Mouse (Mus musculus): Measurements from ENCODE around the gene Cfap57. TPM values are rescaled to one million over a fixed set of nuclear protein-coding genes. Genes with fewer than 3 reads are reported as not detected.

Gene Cfap57
- polyA plus RNA-seq, 1 experiment from 2014 or later: 0.25 TPM

DNA sequence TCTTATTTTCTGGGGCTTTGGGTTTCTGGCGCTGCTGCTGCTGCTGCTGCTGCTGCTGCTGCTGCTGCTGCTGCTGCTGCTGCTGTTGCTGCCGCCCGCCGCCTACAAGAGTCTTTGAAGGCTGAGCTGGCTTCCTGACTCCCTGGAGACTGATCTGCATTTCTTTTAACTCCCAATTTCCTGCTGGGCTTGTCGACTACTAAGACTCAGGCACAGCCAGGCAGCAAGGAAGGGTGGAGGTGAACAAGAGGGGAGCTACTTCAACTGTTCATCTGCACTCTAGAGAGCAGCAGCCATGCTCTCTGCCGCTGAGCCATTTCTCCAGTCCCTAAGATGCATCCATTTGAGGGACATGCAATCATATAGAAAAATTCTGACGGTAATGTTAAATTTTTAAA is 30.8 kb downstream of the Cfap57 start:
- no peaks in the 10 kb centered on the region for H3K9me3 ChIP-seq (replicated peaks)
- no peak for ATAC-seq (replicated peaks; ENCODE audit: insufficient number of reproducible peaks, insufficient read depth, low FRiP score, low read depth)
- no peaks in the 10 kb centered on the region for H3K36me3 ChIP-seq
- H3K9ac ChIP-seq: no peak overlapping the region
- WGBS: 6% methylated on average over 7 of the region's 7 CpGs
- H3K27ac ChIP-seq: no peak overlapping the region
- no peaks in the 10 kb centered on the region for H3K4me1 ChIP-seq (replicated peaks)
- H3K4me2 ChIP-seq: no peak overlapping the region
- no peaks in the 10 kb centered on the region; the same call in 1 of the 2 replicates for H3K27me3 ChIP-seq
- H3K4me3 ChIP-seq: no peak overlapping the region

DNA sequence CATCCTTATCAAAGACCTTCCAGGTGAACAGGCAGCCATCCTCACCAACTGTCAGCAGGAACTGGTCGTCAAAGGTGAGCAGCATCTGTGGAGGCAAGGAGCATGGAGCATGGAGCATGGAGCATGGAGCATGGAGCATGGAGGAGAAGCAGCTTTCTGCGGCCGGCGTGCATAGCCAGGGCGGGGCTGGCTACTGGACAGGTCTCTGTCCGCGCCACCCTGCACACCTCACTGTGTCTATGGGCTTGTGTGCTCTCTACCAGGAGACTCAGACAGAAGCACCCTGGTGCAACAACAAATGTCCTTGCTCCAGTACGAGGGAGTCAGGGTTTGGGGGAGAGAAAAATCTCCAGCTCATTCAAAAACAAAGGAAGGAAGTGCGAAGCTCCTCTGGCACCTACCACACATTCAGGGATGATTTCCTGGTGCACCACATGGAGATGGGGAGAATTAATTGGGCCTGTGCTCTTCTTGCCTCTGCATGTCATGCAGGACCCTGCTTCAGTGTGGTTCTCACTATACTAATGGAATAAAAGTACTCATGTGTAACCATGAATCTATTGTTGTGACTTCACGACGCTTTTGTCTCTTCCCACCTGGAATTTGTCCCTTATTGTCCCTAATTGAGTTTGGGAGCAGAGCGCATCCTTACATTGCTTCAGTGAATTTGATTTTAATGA is 31.4 kb downstream of the Cfap57 start:
- Histone ChIP-seq H3K4me1 (replicated peaks) (no peaks in the 10 kb centered on the region), H3K4me2 (no peak overlapping the region), H3K36me3 (no peaks in the 10 kb centered on the region), H3K9ac (no peak overlapping the region), H3K27ac (no peak overlapping the region), H3K27me3 (no peaks in the 10 kb centered on the region; the same call in 1 of the 2 replicates), H3K9me3 (replicated peaks) (no peaks in the 10 kb centered on the region), H3K4me3 (no peak overlapping the region)
- ATAC-seq (replicated peaks; ENCODE audit: insufficient number of reproducible peaks, insufficient read depth, low FRiP score, low read depth): no peak
- WGBS: 57% methylated on average over 12 of the region's 12 CpGs

DNA sequence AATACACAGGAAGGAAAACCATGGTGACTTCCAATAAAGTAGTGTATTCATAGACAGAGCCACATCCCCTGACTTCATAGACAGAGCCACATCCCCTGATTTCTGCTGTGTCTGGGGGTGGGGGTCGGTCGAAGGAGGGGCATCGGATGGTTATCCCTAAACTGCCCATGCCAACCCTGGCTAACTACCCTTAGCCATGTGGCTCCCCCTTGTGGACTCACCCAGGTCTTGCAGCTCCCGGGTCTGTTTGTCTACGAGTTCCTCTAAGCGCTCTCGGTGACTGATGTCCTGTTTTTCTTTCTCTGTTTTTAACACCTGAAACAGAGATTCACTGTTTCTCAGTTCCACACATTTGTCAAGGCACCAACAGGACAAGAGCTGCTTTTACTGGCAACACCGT is 37.9 kb downstream of the Cfap57 start:
- no peaks in the 10 kb centered on the region for H3K36me3 ChIP-seq
- no peak for ATAC-seq (replicated peaks; ENCODE audit: insufficient number of reproducible peaks, insufficient read depth, low FRiP score, low read depth)
- 89% methylated on average over 8 of the region's 8 CpGs for WGBS
- peaks cover 17% of the 10 kb centered on the region for H3K27me3 ChIP-seq
- no peak overlapping the region for H3K9ac ChIP-seq
- H3K4me1 ChIP-seq (replicated peaks): no peaks in the 10 kb centered on the region
- no peak overlapping the region for H3K4me3 ChIP-seq
- no peaks in the 10 kb centered on the region for H3K9me3 ChIP-seq (replicated peaks)
- H3K27ac ChIP-seq: no peak overlapping the region
- no peak overlapping the region for H3K4me2 ChIP-seq

DNA sequence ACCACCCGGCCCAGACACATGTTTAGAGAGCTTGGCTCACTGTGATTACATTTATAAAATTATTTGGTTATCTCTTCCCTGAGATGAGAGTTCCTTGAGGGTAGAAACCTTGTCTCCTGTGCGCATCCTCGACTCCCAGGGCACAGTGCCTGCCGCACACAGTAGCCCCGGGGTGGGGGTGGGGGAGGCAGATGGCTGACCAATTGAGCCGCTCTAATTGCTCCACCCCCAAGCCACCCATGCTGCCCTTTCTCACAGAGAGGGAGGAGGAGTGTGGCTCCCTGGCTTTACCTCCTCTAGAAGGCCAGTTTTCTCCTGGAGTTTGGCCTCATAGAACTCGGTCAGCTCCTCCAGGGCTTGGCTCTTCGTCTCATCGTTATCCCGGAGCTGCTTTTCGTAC is 39.1 kb downstream of the Cfap57 start:
- no peaks in the 10 kb centered on the region for H3K4me1 ChIP-seq (replicated peaks)
- no peaks in the 10 kb centered on the region for H3K9me3 ChIP-seq (replicated peaks)
- no peak overlapping the region for H3K4me2 ChIP-seq
- ATAC-seq (replicated peaks; ENCODE audit: insufficient number of reproducible peaks, insufficient read depth, low FRiP score, low read depth): no peak
- 45% methylated on average over 11 of the region's 11 CpGs for WGBS
- no peak overlapping the region for H3K27ac ChIP-seq
- H3K4me3 ChIP-seq: no peak overlapping the region
- H3K36me3 ChIP-seq: no peaks in the 10 kb centered on the region
- H3K9ac ChIP-seq: no peak overlapping the region
- peaks cover 23% of the 10 kb centered on the region for H3K27me3 ChIP-seq

DNA sequence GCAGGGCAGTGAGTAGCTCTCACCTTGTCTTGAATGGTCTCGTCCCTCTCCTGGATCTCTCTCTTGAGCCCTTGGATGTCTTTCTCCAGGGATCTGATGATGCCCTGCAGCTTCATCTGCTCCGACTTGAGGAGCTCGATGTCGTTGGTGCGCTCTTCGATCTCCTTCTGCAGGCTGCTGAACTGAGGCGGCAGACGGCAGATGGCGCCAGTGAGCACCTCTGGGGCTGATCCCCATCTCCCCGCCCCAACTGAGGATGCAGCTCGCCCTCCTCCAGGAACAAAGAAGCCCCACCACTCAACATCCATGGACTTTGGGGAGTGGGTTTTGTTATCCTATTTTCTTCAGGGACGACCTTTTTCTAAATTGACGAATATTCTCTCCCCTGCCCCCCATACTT is 41.3 kb downstream of the Cfap57 start:
- no peak for ATAC-seq (replicated peaks; ENCODE audit: insufficient number of reproducible peaks, insufficient read depth, low FRiP score, low read depth)
- Histone ChIP-seq H3K27ac (no peak overlapping the region), H3K9me3 (replicated peaks) (no peaks in the 10 kb centered on the region), H3K4me2 (no peak overlapping the region), H3K27me3 (peaks cover 38% of the 10 kb centered on the region), H3K4me3 (no peak overlapping the region), H3K4me1 (replicated peaks) (no peaks in the 10 kb centered on the region), H3K36me3 (no peaks in the 10 kb centered on the region), H3K9ac (no peak overlapping the region)
- WGBS: 43% methylated on average over 13 of the region's 13 CpGs

DNA sequence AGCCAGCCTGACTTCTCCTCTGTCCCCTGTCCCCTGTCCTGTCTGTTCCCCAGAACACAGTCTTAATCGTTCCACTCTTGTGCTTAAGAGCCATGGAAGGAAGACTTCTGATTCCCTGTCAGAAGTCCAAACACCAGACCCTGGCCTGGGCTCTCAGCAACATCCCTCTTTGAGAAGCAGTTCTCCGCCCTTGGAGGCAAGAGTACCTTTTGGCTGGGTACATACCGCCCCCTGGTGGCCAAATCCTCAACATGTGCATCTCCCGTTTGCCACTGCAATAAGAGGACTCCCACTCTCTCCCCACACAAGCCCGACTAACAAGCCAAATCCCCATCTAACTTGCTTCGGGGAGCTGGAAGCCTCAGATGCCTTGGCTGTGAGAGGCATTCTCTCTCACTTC is 44.5 kb downstream of the Cfap57 start:
- Histone ChIP-seq H3K4me2 (no peak overlapping the region), H3K9ac (no peak overlapping the region), H3K36me3 (no peaks in the 10 kb centered on the region), H3K27ac (no peak overlapping the region), H3K4me1 (replicated peaks) (no peaks in the 10 kb centered on the region), H3K4me3 (no peak overlapping the region), H3K27me3 (peaks cover 53% of the 10 kb centered on the region), H3K9me3 (replicated peaks) (no peaks in the 10 kb centered on the region)
- 0 out of 2 replicates have a peak, but pooled peaks have one; percentile 10 for ATAC-seq (replicated peaks; ENCODE audit: insufficient number of reproducible peaks, insufficient read depth, low FRiP score, low read depth)
- 4% methylated on average over 6 of the region's 6 CpGs for WGBS

DNA sequence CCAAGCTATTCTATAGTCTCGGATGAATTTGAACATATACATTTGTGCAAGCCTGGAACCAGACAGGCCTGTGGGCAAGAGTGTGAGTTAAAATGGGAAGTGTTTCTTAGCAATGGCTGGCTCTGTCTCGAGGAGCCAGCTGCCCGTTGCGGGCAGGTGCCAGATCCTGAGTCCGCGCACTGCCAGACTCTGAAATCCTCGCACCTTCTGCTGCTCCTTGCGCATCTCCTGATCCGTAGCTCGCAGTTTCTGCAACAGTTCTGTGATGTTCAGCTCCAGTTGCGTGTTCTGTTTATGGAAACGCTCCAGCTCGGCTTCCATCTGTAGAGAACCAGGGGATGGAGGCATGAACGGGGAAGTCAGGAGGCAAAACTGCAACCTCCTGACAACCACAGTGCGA is 49.1 kb downstream of the Cfap57 start:
- WGBS: 79% methylated on average over 14 of the region's 15 CpGs
- Histone ChIP-seq H3K27ac (no peak overlapping the region), H3K4me2 (no peak overlapping the region), H3K4me3 (no peak overlapping the region), H3K36me3 (no peaks in the 10 kb centered on the region), H3K9ac (no peak overlapping the region), H3K4me1 (replicated peaks) (no peaks in the 10 kb centered on the region), H3K9me3 (replicated peaks) (no peaks in the 10 kb centered on the region), H3K27me3 (peaks cover 62% of the 10 kb centered on the region)
- no peak for ATAC-seq (replicated peaks; ENCODE audit: insufficient number of reproducible peaks, insufficient read depth, low FRiP score, low read depth)

DNA sequence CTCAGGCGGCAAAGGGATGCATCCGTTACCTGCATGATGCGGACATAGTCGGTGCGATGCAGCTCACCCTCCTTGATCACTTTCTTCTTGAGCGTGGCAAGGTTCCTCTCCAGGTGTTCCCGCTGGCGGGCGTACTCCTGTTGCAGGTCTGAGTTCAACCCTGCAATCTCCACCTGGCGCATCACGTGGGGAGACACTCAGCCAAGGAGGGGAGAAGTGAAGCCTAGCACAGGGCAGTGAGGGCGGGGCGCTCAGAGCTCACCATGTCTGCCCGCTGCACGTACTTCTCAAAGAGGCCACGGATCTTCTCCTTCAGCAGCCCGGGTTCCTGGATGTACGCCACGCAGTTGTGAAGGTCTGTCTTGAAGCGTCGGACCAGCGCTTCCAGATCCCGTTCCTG is 51.3 kb downstream of the Cfap57 start:
- no peaks in the 10 kb centered on the region for H3K9me3 ChIP-seq (replicated peaks)
- no peak overlapping the region for H3K4me2 ChIP-seq
- no peak overlapping the region for H3K27ac ChIP-seq
- H3K9ac ChIP-seq: no peak overlapping the region
- H3K4me1 ChIP-seq (replicated peaks): no peaks in the 10 kb centered on the region
- WGBS: 69% methylated on average over 23 of the region's 23 CpGs
- peaks cover 47% of the 10 kb centered on the region for H3K27me3 ChIP-seq
- H3K4me3 ChIP-seq: no peak overlapping the region
- no peaks in the 10 kb centered on the region for H3K36me3 ChIP-seq
- ATAC-seq (replicated peaks; ENCODE audit: insufficient number of reproducible peaks, insufficient read depth, low FRiP score, low read depth): no peak

DNA sequence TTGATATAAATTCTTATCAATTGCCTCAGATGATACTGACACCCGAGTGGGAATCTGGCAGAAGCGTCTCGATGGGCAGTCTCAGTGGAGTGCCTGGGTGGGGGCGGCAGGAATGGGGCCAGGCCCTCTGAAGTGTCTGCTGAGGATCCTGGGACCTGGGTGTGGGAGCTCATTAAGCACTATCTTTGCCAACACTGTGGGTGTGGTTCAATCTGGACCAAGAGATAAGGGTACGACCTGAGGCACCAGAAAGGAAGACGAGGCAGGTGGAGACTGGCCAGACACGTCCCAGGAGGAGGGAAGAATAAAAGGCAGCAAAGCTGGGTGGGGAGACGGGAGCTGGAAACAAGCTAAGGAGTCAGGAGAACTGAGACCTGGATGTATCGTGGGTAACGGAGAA is 51.9 kb downstream of the Cfap57 start:
- Histone ChIP-seq H3K27me3 (peaks cover 45% of the 10 kb centered on the region), H3K4me1 (replicated peaks) (no peaks in the 10 kb centered on the region), H3K9ac (no peak overlapping the region), H3K4me3 (no peak overlapping the region), H3K36me3 (no peaks in the 10 kb centered on the region), H3K27ac (no peak overlapping the region), H3K4me2 (no peak overlapping the region), H3K9me3 (replicated peaks) (no peaks in the 10 kb centered on the region)
- WGBS: 40% methylated on average over 10 of the region's 10 CpGs
- ATAC-seq (replicated peaks; ENCODE audit: insufficient number of reproducible peaks, insufficient read depth, low FRiP score, low read depth): no peak

DNA sequence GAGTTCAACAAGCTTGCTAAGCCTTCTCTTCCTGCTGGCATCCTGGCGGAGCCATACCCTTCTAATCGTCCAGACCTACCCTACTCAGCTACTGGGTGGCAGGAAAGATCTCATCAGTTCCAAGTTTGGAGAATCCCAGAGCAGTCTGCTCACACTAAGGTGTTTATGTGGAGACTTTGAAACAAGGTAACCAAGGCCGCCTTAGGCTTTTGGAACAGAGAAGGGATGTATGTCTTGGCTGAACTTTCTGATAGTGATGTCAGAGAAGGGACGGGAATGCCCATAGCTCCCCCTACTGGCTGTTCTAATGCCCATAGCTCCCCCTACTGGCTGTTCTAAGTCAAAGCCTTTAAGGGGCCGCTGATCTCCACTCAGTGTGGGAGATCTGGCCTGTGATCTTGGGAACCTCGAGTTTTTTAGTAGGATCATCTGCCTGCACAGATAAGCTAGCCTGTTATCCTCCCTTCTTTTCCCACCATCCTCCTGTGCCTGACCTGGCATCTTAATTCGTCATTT is 54.4 kb downstream of the Cfap57 start:
- Histone ChIP-seq H3K27ac (no peak overlapping the region), H3K27me3 (peaks cover 30% of the 10 kb centered on the region), H3K4me1 (replicated peaks) (no peaks in the 10 kb centered on the region), H3K36me3 (no peaks in the 10 kb centered on the region), H3K4me3 (no peak overlapping the region), H3K9me3 (replicated peaks) (no peaks in the 10 kb centered on the region), H3K4me2 (no peak overlapping the region), H3K9ac (no peak overlapping the region)
- ATAC-seq (replicated peaks; ENCODE audit: insufficient number of reproducible peaks, insufficient read depth, low FRiP score, low read depth): no peak
- 28% methylated on average over 7 of the region's 7 CpGs for WGBS

DNA sequence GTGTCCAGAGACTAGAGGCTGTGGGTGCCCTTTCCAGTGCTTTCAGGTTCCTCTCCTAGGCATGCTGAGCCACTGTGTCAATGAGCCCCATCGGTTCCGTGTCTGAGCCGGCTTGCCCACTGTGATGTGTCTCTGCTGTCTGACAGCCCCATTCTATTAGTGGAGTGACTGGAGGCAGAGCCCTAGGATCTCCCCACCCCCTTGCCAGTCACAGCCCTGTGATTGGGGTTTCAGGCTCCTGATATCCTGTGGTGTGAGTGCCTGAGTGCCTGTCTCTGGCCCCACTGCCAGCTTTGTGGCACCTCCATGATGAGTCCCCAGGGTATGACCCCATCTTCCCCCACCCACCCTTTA is 55.7 kb downstream of the Cfap57 start:
- H3K4me2 ChIP-seq: no peak overlapping the region
- H3K36me3 ChIP-seq: no peaks in the 10 kb centered on the region
- 52% methylated on average over 3 of the region's 3 CpGs for WGBS
- peaks cover 20% of the 10 kb centered on the region for H3K27me3 ChIP-seq
- no peak overlapping the region for H3K4me3 ChIP-seq
- no peak overlapping the region for H3K9ac ChIP-seq
- H3K9me3 ChIP-seq (replicated peaks): no peaks in the 10 kb centered on the region
- ATAC-seq (replicated peaks; ENCODE audit: insufficient number of reproducible peaks, insufficient read depth, low FRiP score, low read depth): no peak
- H3K27ac ChIP-seq: no peak overlapping the region
- H3K4me1 ChIP-seq (replicated peaks): no peaks in the 10 kb centered on the region
